Mouse (Mus musculus) intestine, embryonic 15.5 days (tissue): Measurements from ENCODE around the gene Ppp1r36. TPM values are rescaled to one million over a fixed set of nuclear protein-coding genes. Genes with fewer than 3 reads are reported as not detected.

Source experiments
- ATAC-seq: fragments of 200-750 bp; cut with Nextera tagmentation; 2 replicates; pipeline ENCODE4 v1.8.0; 2017; ENCODE audit warnings: moderate TSS enrichment, moderate library complexity
- H3K27ac ChIP-seq: fragments of 300-500 bp; sonication (generic); 2 replicates; pipeline ENCODE4 v1.5.1; 2015; ENCODE audit warnings: mild to moderate bottlenecking, inconsistent platforms
- H3K27me3 ChIP-seq: fragments of 300-500 bp; sonication (generic); replicated peaks from 2 replicates; pipeline ENCODE4 v1.6.1; 2015; ENCODE audit warnings: inconsistent platforms
- H3K36me3 ChIP-seq: fragments of 300-500 bp; sonication (generic); 2 replicates; pipeline ENCODE4 v1.6.1; 2015; ENCODE audit warnings: inconsistent platforms
- H3K4me1 ChIP-seq: fragments of 300-500 bp; sonication (generic); replicated peaks from 2 replicates; pipeline ENCODE4 v1.6.1; 2015; ENCODE audit warnings: inconsistent platforms
- H3K4me2 ChIP-seq: fragments of 300-500 bp; sonication (generic); replicated peaks from 2 replicates; pipeline ENCODE4 v1.6.1; 2015; ENCODE audit warnings: mild to moderate bottlenecking, inconsistent platforms
- H3K4me3 ChIP-seq: fragments of 300-500 bp; sonication (generic); replicated peaks from 2 replicates; pipeline ENCODE4 v1.5.1; 2015; ENCODE audit warnings: inconsistent platforms
- H3K9ac ChIP-seq: fragments of 300-500 bp; sonication (generic); 2 replicates; pipeline ENCODE4 v1.6.1; 2015; ENCODE audit warnings: inconsistent platforms
- H3K9me3 ChIP-seq: fragments of 300-500 bp; sonication (generic); 2 replicates; pipeline ENCODE4 v1.6.1; 2016; ENCODE audit warnings: inconsistent platforms
- WGBS: fragments of 180-500 bp; shearing (Covaris S2); methylation state at CpG from one replicate; pipeline ENCODE4 v1.1.7; 2015; 5-methylcytosine and 5-hydroxymethylcytosine counted together
- polyA plus RNA-seq: library from polyadenylated mRNA; unstranded; fragments of >200 nt; fragmentation: Nextera tagmentation; extraction: Ambion mirVana; gene quantifications from 2 replicates; pipeline ENCODE4 v1.2.1, GENCODE M21; 2015

Ppp1r36 gene
- 1.1 and 1.5 TPM in 2 replicates for polyA plus RNA-seq

DNA sequence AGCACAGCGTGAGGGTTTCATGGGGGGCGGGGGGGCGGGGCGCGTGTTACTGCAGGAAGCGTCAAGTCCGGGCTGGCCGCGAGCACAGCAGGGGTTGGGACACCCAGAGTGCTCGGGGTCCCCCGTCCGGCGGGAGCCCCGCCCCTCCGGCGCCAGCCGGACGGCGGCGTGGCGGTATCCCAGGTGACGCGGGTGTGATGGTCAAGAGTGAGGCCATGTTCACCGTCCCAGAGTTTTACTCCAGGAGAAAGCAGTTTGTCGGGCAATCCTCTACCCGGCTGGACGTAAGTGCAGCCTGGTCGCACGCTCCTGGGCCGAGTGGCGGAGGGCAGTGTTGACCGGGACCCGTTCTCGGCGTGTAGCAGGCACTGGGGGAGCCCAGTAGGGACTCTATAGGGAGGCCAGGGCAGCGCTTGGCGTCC is at the start of gene Ppp1r36:
Ppp1r36 (plus strand) TSS at position 106 of the 422 bp plus-strand sequence.
- no peaks in the 10 kb centered on the region for H3K9me3 ChIP-seq
- H3K4me3 ChIP-seq: peak within 1 kb of the TSS; percentile 42
- no peaks in the 10 kb centered on the region for H3K36me3 ChIP-seq
- under 1% methylated on average over 37 of the region's 37 CpGs for WGBS
- peak; percentile 86 for ATAC-seq
- no peaks in the 10 kb centered on the region for H3K27me3 ChIP-seq
- peak within 1 kb of the TSS; percentile 91 for H3K4me2 ChIP-seq
- H3K4me1 ChIP-seq: peaks cover 4% of the 10 kb centered on the region; the same call in 1 of the 2 replicates
- H3K27ac ChIP-seq: no peak within 1 kb of the TSS
- peak within 1 kb of the TSS; percentile 45 for H3K9ac ChIP-seq

- peaks cover 28% of the 10 kb centered on the region for H3K4me1 ChIP-seq
- no peaks in the 10 kb centered on the region for H3K9me3 ChIP-seq
- WGBS: 9% methylated on average over 9 of the region's 9 CpGs
- no peaks in the 10 kb centered on the region for H3K27me3 ChIP-seq
- H3K27ac ChIP-seq: 0 out of 2 replicates have a peak overlapping the region, but pooled peaks have one; percentile 100
- no peak for ATAC-seq
- 0 out of 2 replicates have a peak overlapping the region, but pooled peaks have one; percentile 97 for H3K9ac ChIP-seq
- H3K4me3 ChIP-seq: peak overlapping the region; percentile 87
- H3K36me3 ChIP-seq: no peaks in the 10 kb centered on the region
- H3K4me2 ChIP-seq: peak overlapping the region; percentile 88
These were observed 49.0 kb upstream of the Ppp1r36 start for GRCm38 (mm10) chr12:76368201-76368789.

- ATAC-seq: peak; percentile 43
- Histone ChIP-seq H3K9me3 (no peaks in the 10 kb centered on the region), H3K4me3 (peak overlapping the region; percentile 87), H3K27me3 (no peaks in the 10 kb centered on the region), H3K27ac (peak overlapping the region; percentile 100), H3K9ac (peak overlapping the region; percentile 97), H3K36me3 (no peaks in the 10 kb centered on the region), H3K4me1 (peaks cover 28% of the 10 kb centered on the region), H3K4me2 (peak overlapping the region; percentile 88)
- WGBS: 1% methylated on average over 26 of the region's 26 CpGs
These were observed 48.5 kb upstream of the Ppp1r36 start for GRCm38 (mm10) chr12:76368790-76369205.

- Histone ChIP-seq H3K4me2 (peak within 1 kb of the TSS; percentile 88), H3K9me3 (no peaks in the 10 kb centered on the region), H3K4me1 (peaks cover 28% of the 10 kb centered on the region), H3K4me3 (peak within 1 kb of the TSS; percentile 87), H3K27me3 (no peaks in the 10 kb centered on the region), H3K36me3 (no peaks in the 10 kb centered on the region), H3K27ac (peak within 1 kb of the TSS; percentile 100), H3K9ac (peak within 1 kb of the TSS; percentile 97)
- ATAC-seq: peak; percentile 83
- under 1% methylated on average over 96 of the region's 96 CpGs for WGBS
These were observed 47.9 kb upstream of the Ppp1r36 start, which contains the start of gene Zbtb25 for GRCm38 (mm10) chr12:76369206-76369977. Gene Zbtb25, minus strand, starts transcription at chr12:76369602.

DNA sequence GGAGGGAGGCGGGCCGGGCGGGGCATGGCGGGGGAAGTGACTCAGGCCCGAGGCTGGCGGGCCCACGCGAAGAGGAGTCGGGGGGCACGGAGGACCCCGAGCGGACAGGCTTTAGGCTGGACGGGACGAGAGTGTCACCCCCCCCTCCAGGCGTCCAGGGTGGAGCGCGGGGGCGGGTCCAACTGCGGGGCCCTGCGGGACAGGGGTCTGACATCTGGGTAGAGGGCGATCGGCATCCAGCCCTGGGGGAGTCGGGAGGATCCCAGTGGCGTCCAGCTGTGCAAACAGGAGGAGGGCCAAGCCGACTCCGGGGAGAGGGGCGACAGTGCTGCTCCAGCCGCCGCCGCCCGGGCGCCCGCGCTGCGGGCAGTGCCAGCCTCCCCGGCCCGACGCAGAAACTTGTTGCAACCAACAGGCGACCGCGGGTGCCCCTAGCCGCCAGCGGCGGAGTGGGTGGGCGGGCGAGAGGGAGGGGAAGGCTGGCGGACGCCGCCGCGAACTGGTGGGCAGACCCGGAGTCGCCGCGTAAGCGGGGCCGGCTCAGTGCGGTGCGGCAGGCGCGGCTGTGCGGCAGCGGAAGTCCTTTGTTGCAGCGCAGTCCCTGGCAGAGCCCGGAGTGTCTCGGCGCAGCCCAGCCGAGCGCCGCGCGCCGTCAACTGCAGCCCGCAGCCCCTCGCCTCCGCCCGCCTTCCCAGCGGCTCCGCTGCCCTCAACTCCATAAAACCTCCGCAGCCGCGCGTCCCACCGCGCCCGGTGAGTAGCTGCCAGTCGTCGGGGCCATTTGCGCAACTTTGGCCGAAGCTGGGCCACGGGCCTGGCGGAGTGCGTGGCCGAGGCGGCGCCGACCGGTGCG is 47.1 kb upstream of the Ppp1r36 start, which contains the start of gene Zbtb1:
Zbtb1 (plus strand) TSS at position 289 of the 853 bp plus-strand sequence.
- under 1% methylated on average over 91 of the region's 99 CpGs for WGBS
- H3K4me1 ChIP-seq: peaks cover 28% of the 10 kb centered on the region

GRCm38 (mm10) chr12:76370831-76371571 is 46.3 kb upstream of the Ppp1r36 start:
- Histone ChIP-seq H3K4me3 (peak overlapping the region; percentile 87), H3K4me1 (peaks cover 28% of the 10 kb centered on the region), H3K4me2 (peak overlapping the region; percentile 88), H3K9ac (peak overlapping the region; percentile 97), H3K36me3 (no peaks in the 10 kb centered on the region), H3K27ac (peak overlapping the region; percentile 100), H3K27me3 (no peaks in the 10 kb centered on the region), H3K9me3 (no peaks in the 10 kb centered on the region)
- ATAC-seq: peak; percentile 75
- WGBS: under 1% methylated on average over 61 of the region's 63 CpGs

More for the DNA sequence above, 47.1 kb upstream of the Ppp1r36 start, which contains the start of gene Zbtb1:
- Histone ChIP-seq H3K9ac (peak within 1 kb of the TSS; percentile 97), H3K27ac (peak within 1 kb of the TSS; percentile 100), H3K4me2 (peak within 1 kb of the TSS; percentile 88), H3K9me3 (no peaks in the 10 kb centered on the region), H3K36me3 (no peaks in the 10 kb centered on the region), H3K27me3 (no peaks in the 10 kb centered on the region), H3K4me3 (peak within 1 kb of the TSS; percentile 87)
- peak; percentile 63 for ATAC-seq

DNA sequence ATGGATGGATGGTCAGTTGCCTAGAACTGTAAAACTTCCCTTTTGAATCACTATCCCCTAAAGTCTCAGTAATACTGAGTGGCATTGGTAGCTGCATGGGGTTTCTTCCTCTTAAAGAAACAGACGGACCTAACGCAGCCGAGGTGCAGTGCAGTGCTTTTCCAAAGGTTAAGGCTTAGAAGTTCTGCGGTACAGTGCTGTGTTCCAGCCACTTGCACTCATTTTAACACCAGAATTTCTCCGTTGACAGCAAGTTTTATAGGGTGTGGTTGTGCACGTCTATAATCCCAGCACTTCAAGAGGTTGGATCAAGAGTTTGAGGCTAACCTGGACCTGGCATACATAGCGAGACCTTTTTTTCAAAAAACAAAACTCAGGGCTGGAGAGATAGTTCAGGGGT is 45.3 kb upstream of the Ppp1r36 start:
- 44% methylated on average over 7 of the region's 7 CpGs for WGBS
- Histone ChIP-seq H3K27ac (peak overlapping the region; percentile 100; the same call in 1 of the 2 replicates), H3K9me3 (no peaks in the 10 kb centered on the region), H3K36me3 (no peaks in the 10 kb centered on the region), H3K4me2 (peak overlapping the region; percentile 88), H3K9ac (peak overlapping the region; percentile 97), H3K27me3 (no peaks in the 10 kb centered on the region), H3K4me1 (peaks cover 28% of the 10 kb centered on the region), H3K4me3 (peak overlapping the region; percentile 87)
- ATAC-seq: no peak

GRCm38 (mm10) chr12:76372881-76373818 is 44.2 kb upstream of the Ppp1r36 start:
- no peaks in the 10 kb centered on the region for H3K36me3 ChIP-seq
- H3K27ac ChIP-seq: no peak overlapping the region
- H3K4me1 ChIP-seq: peaks cover 18% of the 10 kb centered on the region
- no peak overlapping the region for H3K9ac ChIP-seq
- H3K9me3 ChIP-seq: no peaks in the 10 kb centered on the region
- H3K4me3 ChIP-seq: no peak overlapping the region
- no peak overlapping the region for H3K4me2 ChIP-seq
- 73% methylated on average over 6 of the region's 7 CpGs for WGBS
- no peak for ATAC-seq
- H3K27me3 ChIP-seq: no peaks in the 10 kb centered on the region

DNA sequence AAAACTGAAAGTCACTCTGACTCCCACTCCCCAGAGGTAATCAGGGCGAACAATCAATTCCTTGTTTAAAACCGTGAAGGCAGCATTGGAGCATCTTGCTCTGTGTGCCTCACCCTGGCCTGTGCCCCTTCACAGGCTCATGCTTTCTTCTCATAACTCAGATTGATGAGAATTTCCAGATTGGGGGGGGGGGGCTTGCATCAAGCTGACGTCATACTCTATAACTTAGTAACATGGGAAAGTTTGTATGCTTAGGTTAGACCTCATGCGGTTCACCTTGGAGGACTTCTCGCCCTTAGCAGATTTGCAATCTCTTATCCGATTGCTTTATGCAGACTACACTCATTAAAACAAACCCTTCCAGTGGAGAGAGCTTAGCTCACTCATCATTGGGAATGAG is 43.3 kb upstream of the Ppp1r36 start:
- ATAC-seq: no peak
- H3K27ac ChIP-seq: no peak overlapping the region
- peaks cover 13% of the 10 kb centered on the region for H3K4me1 ChIP-seq
- H3K9me3 ChIP-seq: no peaks in the 10 kb centered on the region
- H3K27me3 ChIP-seq: no peaks in the 10 kb centered on the region
- no peak overlapping the region for H3K9ac ChIP-seq
- H3K4me2 ChIP-seq: no peak overlapping the region
- H3K36me3 ChIP-seq: no peaks in the 10 kb centered on the region
- WGBS: 65% methylated on average over 6 of the region's 6 CpGs
- H3K4me3 ChIP-seq: no peak overlapping the region

DNA sequence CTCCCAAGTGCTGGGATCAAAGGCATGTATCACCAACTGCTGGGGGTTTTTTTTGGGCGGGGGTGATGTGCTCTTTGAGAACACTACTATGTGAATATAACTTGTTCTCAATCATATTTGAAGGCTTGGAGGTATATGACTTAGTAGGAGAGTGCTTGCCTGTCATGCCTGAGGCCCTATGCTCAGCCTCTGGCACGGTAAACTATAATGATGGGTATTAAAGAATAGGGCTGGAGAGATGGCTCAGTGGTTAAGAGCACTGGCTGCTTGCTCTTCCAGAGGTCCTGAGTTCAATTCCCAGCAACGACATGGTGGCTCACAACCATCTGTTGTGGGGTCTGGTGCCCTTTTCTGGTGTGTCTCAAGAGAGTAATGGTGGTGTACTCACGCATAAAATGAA is 42.4 kb upstream of the Ppp1r36 start:
- Histone ChIP-seq H3K27me3 (no peaks in the 10 kb centered on the region), H3K9me3 (no peaks in the 10 kb centered on the region), H3K9ac (no peak overlapping the region), H3K4me1 (peaks cover 13% of the 10 kb centered on the region), H3K36me3 (no peaks in the 10 kb centered on the region), H3K4me2 (no peak overlapping the region), H3K4me3 (no peak overlapping the region), H3K27ac (no peak overlapping the region)
- no peak for ATAC-seq
- 79% methylated on average over 4 of the region's 4 CpGs for WGBS
